Mouse (Mus musculus) adrenal gland, adult (tissue): ENCODE measurements around the gene Btn2a2.

Experiments
- DNase-seq, 2 experiments: peaks; one replicate each; pipeline ENCODE4 v3.0.0; 2022 to 2023; ENCODE audit warnings: low spot score in 1 of 2; ENCODE audit not compliant: inconsistent age in 2 of 2

Btn2a2 gene

GRCm38 (mm10) chr13:23488400-23489322 lies at the start of gene Btn2a2:
Btn2a2 (minus strand) TSS chr13:23488857.
- DNase-seq = peak; percentile 59 to 85

GRCm38 (mm10) chr13:23538249-23538648 lies 49.6 kb upstream of the Btn2a2 start:
- no peak for DNase-seq

- DNase-seq = no peak
Observed at GRCm38 (mm10) chr13:23537006-23537710, 48.5 kb upstream of the Btn2a2 start.

GRCm38 (mm10) chr13:23536076-23536822 lies 47.6 kb upstream of the Btn2a2 start:
- DNase-seq = no peak

GRCm38 (mm10) chr13:23535137-23536075 lies 46.7 kb upstream of the Btn2a2 start, which contains the start of gene Hist1h3g:
Hist1h3g (plus strand) TSS chr13:23535422.
- DNase-seq = peak; percentile 87 to 96

- DNase-seq = peak in 1 of 2 experiments; percentile 54
Observed at GRCm38 (mm10) chr13:23534368-23535131, 45.9 kb upstream of the Btn2a2 start.

GRCm38 (mm10) chr13:23533560-23534367 lies 45.1 kb upstream of the Btn2a2 start, which contains the start of gene Hist1h2af:
Hist1h2af (plus strand) TSS chr13:23533906.
- DNase-seq = peak; percentile 56 to 84

- no peak for DNase-seq
Observed at GRCm38 (mm10) chr13:23532262-23533075, 43.8 kb upstream of the Btn2a2 start.

- peak; percentile 97 to 100 for DNase-seq
Observed at GRCm38 (mm10) chr13:23530901-23531875, 42.5 kb upstream of the Btn2a2 start, which contains the start of gene Hist1h4h. Hist1h4h (plus strand) TSS chr13:23531050.

- peak; percentile 68 to 96 for DNase-seq
Observed at GRCm38 (mm10) chr13:23530181-23530900, 41.7 kb upstream of the Btn2a2 start.

GRCm38 (mm10) chr13:23529480-23530165 lies 41.0 kb upstream of the Btn2a2 start:
- no peak for DNase-seq

- DNase-seq = no peak
Observed at GRCm38 (mm10) chr13:23529005-23529404, 40.3 kb upstream of the Btn2a2 start.

- peak; percentile 90 to 99 for DNase-seq
Observed at GRCm38 (mm10) chr13:23526312-23526711, 37.7 kb upstream of the Btn2a2 start.

GRCm38 (mm10) chr13:23525901-23526300 lies 37.2 kb upstream of the Btn2a2 start:
- DNase-seq = peak in 1 of 2 experiments; percentile 56

- peak; percentile 77 to 91 for DNase-seq
Observed at GRCm38 (mm10) chr13:23524654-23525053, 36.0 kb upstream of the Btn2a2 start.
